Mouse (Mus musculus) forebrain, embryonic 14.5 days (tissue): ENCODE data around the gene Cd101. TPM values are rescaled to one million over a fixed set of nuclear protein-coding genes. Genes with fewer than 3 reads are reported as not detected.
A peak's percentile ranks its signal among the peaks of the same experiment; 100 is the strongest.

Source experiments
- ATAC-seq: fragments of 200-750 bp; cut with Nextera tagmentation; 2 replicates; pipeline ENCODE4 v1.8.0; 2017; ENCODE audit warnings: mild to moderate bottlenecking, moderate library complexity
- DNase-seq: peaks from one replicate; pipeline ENCODE4 v3.0.0-alpha.2; 2015; ENCODE audit warnings: low spot score
- H3K27ac ChIP-seq: fragments of 300-500 bp; sonication (generic); 2 replicates; pipeline ENCODE4 v1.5.1; 2014; ENCODE audit warnings: low read depth, mild to moderate bottlenecking, control low read depth, low read length, moderate library complexity
- H3K27me3 ChIP-seq: fragments of 300-500 bp; sonication (generic); replicated peaks from 2 replicates; pipeline ENCODE4 v1.6.1; 2014; ENCODE audit warnings: low read length, control low read depth, mixed read lengths; ENCODE audit not compliant: control insufficient read depth, insufficient read depth
- H3K36me3 ChIP-seq: fragments of 300-500 bp; sonication (generic); 2 replicates; pipeline ENCODE4 v1.6.1; 2014; ENCODE audit warnings: low read length, control low read depth; ENCODE audit not compliant: control insufficient read depth, insufficient read depth
- H3K4me1 ChIP-seq: fragments of 300-500 bp; sonication (generic); 2 replicates; pipeline ENCODE4 v1.6.1; 2014; ENCODE audit warnings: antibody characterized with exemption, low read length, control low read depth; ENCODE audit not compliant: control insufficient read depth, insufficient read depth
- H3K4me2 ChIP-seq: fragments of 300-500 bp; sonication (generic); 2 replicates; pipeline ENCODE4 v1.6.1; 2014; ENCODE audit warnings: mild to moderate bottlenecking, control low read depth, low read length
- H3K4me3 ChIP-seq: fragments of 300-500 bp; sonication (generic); 2 replicates; pipeline ENCODE4 v1.5.1; 2014; ENCODE audit warnings: low read depth, low read length, control low read depth
- H3K9ac ChIP-seq: fragments of 300-500 bp; sonication (generic); 2 replicates; pipeline ENCODE4 v1.6.1; 2014; ENCODE audit warnings: mild to moderate bottlenecking, low read length, control low read depth, moderate library complexity
- H3K9me3 ChIP-seq: fragments of 300-500 bp; sonication (generic); replicated peaks from 2 replicates; pipeline ENCODE4 v1.6.1; 2016; ENCODE audit warnings: low read length, control low read depth, mixed read lengths; ENCODE audit not compliant: control insufficient read depth
- WGBS: fragments of 180-500 bp; shearing (Covaris S2); extraction: QIAGEN DNeasy Blood & Tissue Kit; methylation state at CpG from one replicate; pipeline ENCODE4 v1.1.7; 2014; 5-methylcytosine and 5-hydroxymethylcytosine counted together
- polyA plus RNA-seq: library from polyadenylated mRNA; unstranded; fragments of >200 nt; fragmentation: Nextera tagmentation; extraction: Ambion mirVana; gene quantifications from 2 replicates; pipeline ENCODE4 v1.2.1, GENCODE M21; 2014

Gene Cd101
- polyA plus RNA-seq, 1 experiment from 2014 or later = not detected

DNA sequence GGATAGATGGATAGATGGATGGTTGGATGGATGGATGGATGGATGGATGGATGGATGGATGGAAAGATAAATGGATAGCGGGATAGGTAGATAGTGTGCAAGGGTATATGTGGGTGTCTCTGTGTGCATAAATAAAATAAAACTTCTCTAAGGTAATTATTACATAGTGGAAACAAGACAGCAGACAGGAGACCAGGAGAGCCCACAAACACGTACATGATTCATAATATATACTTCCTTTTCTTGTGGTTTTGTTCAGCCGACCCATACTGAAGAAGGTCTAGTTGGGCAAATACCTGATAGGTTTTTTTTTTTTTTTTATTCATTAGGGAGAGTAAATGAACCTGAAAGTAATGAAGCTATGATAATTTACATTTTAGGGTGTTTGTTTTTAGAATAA is 15.8 kb downstream of the Cd101 start:
- no peak overlapping the region for H3K4me3 ChIP-seq
- WGBS = 65% methylated on average over 3 of the region's 3 CpGs
- no peaks in the 10 kb centered on the region for H3K36me3 ChIP-seq
- no peaks in the 10 kb centered on the region for H3K9me3 ChIP-seq
- H3K27ac ChIP-seq = no peak overlapping the region
- no peak overlapping the region for H3K4me2 ChIP-seq
- peaks cover 16% of the 10 kb centered on the region for H3K4me1 ChIP-seq
- ATAC-seq (no peak), DNase-seq (no peak)
- H3K9ac ChIP-seq = no peak overlapping the region
- no peaks in the 10 kb centered on the region for H3K27me3 ChIP-seq

- ATAC-seq (no peak), DNase-seq (no peak)
- Histone ChIP-seq H3K27ac (no peak overlapping the region), H3K9ac (no peak overlapping the region), H3K27me3 (no peaks in the 10 kb centered on the region), H3K4me3 (no peak overlapping the region), H3K4me2 (no peak overlapping the region), H3K4me1 (peaks cover 16% of the 10 kb centered on the region), H3K36me3 (no peaks in the 10 kb centered on the region), H3K9me3 (no peaks in the 10 kb centered on the region)
- 94% methylated on average over 10 of the region's 10 CpGs for WGBS
These were observed 16.4 kb downstream of the Cd101 start for GRCm38 (mm10) chr3:101013005-101013404.

DNA sequence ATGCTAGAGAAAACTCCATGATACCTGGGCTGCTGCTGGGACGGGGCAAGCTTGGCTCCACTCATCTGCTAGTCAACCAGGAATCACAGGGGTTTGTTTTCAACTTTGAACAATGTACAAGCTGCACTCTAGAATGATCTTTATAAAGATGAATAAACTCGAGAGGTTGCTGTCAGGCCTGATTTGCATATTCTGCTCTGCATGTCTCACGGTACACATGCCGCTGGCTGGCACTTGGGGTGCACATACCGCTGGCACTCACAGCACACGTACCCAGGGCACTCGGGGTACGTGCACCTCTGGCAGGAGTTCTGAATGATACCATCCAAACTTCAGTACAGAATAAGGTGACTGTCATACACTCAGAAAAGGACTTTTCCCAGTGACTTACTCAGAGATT is 16.8 kb downstream of the Cd101 start:
- H3K4me1 ChIP-seq = peaks cover 16% of the 10 kb centered on the region

GRCm38 (mm10) chr3:101012131-101012571 is 17.2 kb downstream of the Cd101 start:
- WGBS = 62% methylated on average over 10 of the region's 10 CpGs

More for the DNA sequence above, 16.8 kb downstream of the Cd101 start:
- H3K9me3 ChIP-seq = no peaks in the 10 kb centered on the region
- ATAC-seq = peak; percentile 43; the same call in 1 of the 2 replicates
- no peak overlapping the region for H3K27ac ChIP-seq
- no peak overlapping the region for H3K4me2 ChIP-seq
- H3K4me3 ChIP-seq = no peak overlapping the region
- no peak for DNase-seq
- H3K27me3 ChIP-seq = no peaks in the 10 kb centered on the region
- no peaks in the 10 kb centered on the region for H3K36me3 ChIP-seq
- no peak overlapping the region for H3K9ac ChIP-seq
- WGBS = 62% methylated on average over 8 of the region's 8 CpGs

DNA sequence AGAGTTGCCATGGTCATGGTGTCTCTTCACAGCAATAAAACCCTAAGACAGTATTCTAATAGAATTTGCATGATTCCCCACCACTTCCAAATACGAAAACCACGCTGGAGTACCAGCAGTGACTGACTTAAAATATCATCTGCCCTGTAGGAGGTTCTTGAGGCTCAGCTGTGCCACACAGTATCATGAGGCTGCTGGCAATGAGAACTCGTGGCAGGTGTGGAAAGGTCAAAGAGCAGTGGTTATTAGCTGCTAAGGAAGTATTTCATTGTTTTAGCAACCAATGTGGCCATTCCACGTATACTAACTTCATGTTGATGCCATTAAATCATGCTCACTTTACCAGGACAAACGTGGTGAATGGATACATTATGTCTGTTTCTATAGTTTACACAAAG is 18.2 kb downstream of the Cd101 start:
- DNase-seq (no peak), ATAC-seq (no peak)
- no peaks in the 10 kb centered on the region for H3K9me3 ChIP-seq
- no peaks in the 10 kb centered on the region for H3K27me3 ChIP-seq
- no peak overlapping the region for H3K9ac ChIP-seq
- no peak overlapping the region for H3K4me3 ChIP-seq
- peaks cover 16% of the 10 kb centered on the region for H3K4me1 ChIP-seq
- H3K27ac ChIP-seq = no peak overlapping the region
- 64% methylated on average over 5 of the region's 5 CpGs for WGBS
- no peaks in the 10 kb centered on the region for H3K36me3 ChIP-seq
- H3K4me2 ChIP-seq = no peak overlapping the region

More at GRCm38 (mm10) chr3:101012131-101012571, 17.2 kb downstream of the Cd101 start:
- Histone ChIP-seq H3K27ac (no peak overlapping the region), H3K9me3 (no peaks in the 10 kb centered on the region), H3K4me1 (peaks cover 16% of the 10 kb centered on the region), H3K27me3 (no peaks in the 10 kb centered on the region), H3K4me3 (no peak overlapping the region), H3K36me3 (no peaks in the 10 kb centered on the region), H3K9ac (no peak overlapping the region), H3K4me2 (no peak overlapping the region)
- DNase-seq (no peak), ATAC-seq (peak; percentile 43; the same call in 1 of the 2 replicates)

DNA sequence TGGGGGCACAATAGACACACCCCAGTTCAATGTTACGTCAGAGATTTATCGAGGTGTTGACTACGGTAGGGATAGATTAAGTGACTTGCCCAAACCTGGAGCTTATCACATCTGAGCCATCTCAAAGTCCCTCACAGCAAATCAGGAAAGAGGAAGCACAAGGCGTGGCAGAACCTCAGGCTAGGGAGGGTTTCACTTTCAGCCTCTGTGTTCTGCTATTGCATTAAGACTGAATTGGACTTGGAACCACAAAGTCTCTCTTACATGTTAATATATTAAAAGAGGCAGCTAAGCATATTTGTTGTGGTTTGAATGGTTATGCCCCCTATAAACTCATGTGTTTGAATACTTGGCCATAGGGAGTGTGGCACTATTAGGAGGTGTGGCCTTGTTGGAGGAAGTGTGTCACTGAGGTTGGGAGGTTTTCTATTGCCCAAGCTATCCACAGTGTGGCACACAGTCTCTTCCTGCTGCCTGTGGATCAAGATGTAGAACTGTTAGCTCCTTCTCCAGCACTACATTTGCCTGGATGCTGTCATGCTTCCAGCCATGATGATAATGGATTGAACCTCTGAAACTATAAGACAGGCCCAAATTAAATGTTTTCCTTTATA is 18.7 kb downstream of the Cd101 start:
- Histone ChIP-seq H3K27ac (no peak overlapping the region), H3K27me3 (no peaks in the 10 kb centered on the region), H3K4me2 (no peak overlapping the region), H3K4me3 (no peak overlapping the region), H3K9ac (no peak overlapping the region), H3K4me1 (peaks cover 16% of the 10 kb centered on the region), H3K36me3 (no peaks in the 10 kb centered on the region), H3K9me3 (no peaks in the 10 kb centered on the region)
- 94% methylated on average over 4 of the region's 4 CpGs for WGBS
- no peak for DNase-seq
- no peak for ATAC-seq

GRCm38 (mm10) chr3:101007112-101007782 is 22.1 kb downstream of the Cd101 start:
- WGBS = 82% methylated on average over 5 of the region's 5 CpGs
- H3K27ac ChIP-seq = no peak overlapping the region
- no peaks in the 10 kb centered on the region for H3K27me3 ChIP-seq
- H3K4me1 ChIP-seq = 0 out of 2 replicates have a peak, but pooled peaks cover 3% of the 10 kb centered on the region
- no peak overlapping the region for H3K4me3 ChIP-seq
- ATAC-seq (no peak), DNase-seq (no peak)
- no peak overlapping the region for H3K9ac ChIP-seq
- H3K36me3 ChIP-seq = no peaks in the 10 kb centered on the region
- no peak overlapping the region for H3K4me2 ChIP-seq
- no peaks in the 10 kb centered on the region for H3K9me3 ChIP-seq

DNA sequence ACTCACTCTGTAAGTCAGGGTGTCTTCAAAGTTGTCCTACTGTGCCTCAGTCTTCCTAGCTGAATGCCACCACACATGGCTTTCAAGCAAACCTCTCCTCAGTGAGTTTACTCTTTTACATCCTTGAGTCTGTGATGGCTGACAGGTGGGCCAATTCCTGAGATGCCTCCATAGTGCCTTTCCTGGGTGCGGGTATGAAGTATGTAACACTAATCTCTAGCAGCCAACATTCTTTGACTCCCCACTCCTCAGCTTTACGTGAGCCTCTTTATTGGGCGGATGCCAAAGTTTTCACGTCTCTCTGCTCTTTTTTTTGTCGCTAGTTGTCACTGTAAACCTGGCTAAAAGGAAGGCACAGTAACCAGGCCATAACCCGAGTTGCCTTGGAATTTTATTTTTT is 24.0 kb downstream of the Cd101 start:
- Histone ChIP-seq H3K4me2 (no peak overlapping the region), H3K4me3 (no peak overlapping the region), H3K4me1 (no peaks in the 10 kb centered on the region), H3K9ac (no peak overlapping the region), H3K27me3 (no peaks in the 10 kb centered on the region), H3K9me3 (no peaks in the 10 kb centered on the region), H3K36me3 (no peaks in the 10 kb centered on the region), H3K27ac (no peak overlapping the region)
- ATAC-seq (no peak), DNase-seq (no peak)
- 72% methylated on average over 6 of the region's 6 CpGs for WGBS
